Mouse (Mus musculus) cerebellum, postnatal 10 days (tissue): ENCODE results near the gene Pus7l.

Source experiments
- DNase-seq, 2 experiments: peaks; one replicate each; pipeline ENCODE4 v3.0.0; 2021; ENCODE audit warnings: mixed read lengths in 2 of 2

The Pus7l gene

GRCm38 (mm10) chr15:94475975-94476374 is 67.4 kb downstream of the Pus7l start:
- no peak for DNase-seq
